Mouse (Mus musculus) MEL (cell line): ENCODE measurements around the gene Cse1l. TPM values are rescaled to one million over a fixed set of nuclear protein-coding genes. Genes with fewer than 3 reads are reported as not detected.

Experiments used
- DNase-seq: peaks from one replicate; pipeline ENCODE4 v3.0.0; 2011; ENCODE audit warnings: low read depth, low spot score
- H3K27ac ChIP-seq: 2 replicates; pipeline ENCODE4 v1.5.1; 2012; ENCODE audit warnings: low read depth, mild to moderate bottlenecking, control low read depth, low read length, moderate library complexity; ENCODE audit not compliant: control insufficient read depth
- H3K27me3 ChIP-seq, 2 experiments: fragments of 150-350 bp in 1 of 2; sonication (generic) in 1 of 2; 2 replicates each; pipeline ENCODE4 v1.6.1; 2012; ENCODE audit warnings: low read length in 2 of 2, mild to moderate bottlenecking in 2 of 2, improper control_type of control experiment in 1 of 2, moderate library complexity in 1 of 2; ENCODE audit not compliant: insufficient read depth in 2 of 2, control insufficient read depth in 1 of 2
- H3K36me3 ChIP-seq, 2 experiments: 2 replicates each; pipeline ENCODE4 v1.6.1; 2012 to 2014; ENCODE audit warnings: low read length in 2 of 2, improper control_type of control experiment in 1 of 2, inconsistent platforms in 1 of 2, mild to moderate bottlenecking in 1 of 2; ENCODE audit not compliant: insufficient read depth in 2 of 2, control insufficient read depth in 1 of 2
- H3K4me1 ChIP-seq, 2 experiments: fragments of 150-350 bp in 1 of 2; sonication (generic) in 1 of 2; 2 replicates each; pipeline ENCODE4 v1.6.1; 2012; ENCODE audit warnings: low read length in 2 of 2, improper control_type of control experiment in 1 of 2, mild to moderate bottlenecking in 1 of 2; ENCODE audit not compliant: insufficient read depth in 2 of 2, control insufficient read depth in 1 of 2
- H3K4me3 ChIP-seq, 2 experiments: fragments of 150-350 bp in 1 of 2; sonication (generic) in 1 of 2; 2 replicates each; pipeline ENCODE4 v1.5.1; 2012; ENCODE audit warnings: low read depth in 2 of 2, low read length in 2 of 2, mild to moderate bottlenecking in 2 of 2, moderate library complexity in 2 of 2, control low read depth in 1 of 2, improper control_type of control experiment in 1 of 2; ENCODE audit not compliant: control insufficient read depth in 1 of 2, insufficient read depth in 1 of 2
- H3K79me2 ChIP-seq: 2 replicates; pipeline ENCODE4 v1.6.1; 2012; ENCODE audit warnings: mild to moderate bottlenecking, low read length, moderate library complexity; ENCODE audit not compliant: control insufficient read depth, poor library complexity, insufficient read depth
- H3K9ac ChIP-seq: 2 replicates; pipeline ENCODE4 v1.6.1; 2012; ENCODE audit warnings: low read depth, mild to moderate bottlenecking, control low read depth, low read length, moderate library complexity; ENCODE audit not compliant: control insufficient read depth, poor library complexity, severe bottlenecking
- H3K9me3 ChIP-seq: fragments of 150-350 bp; sonication (generic); replicated peaks from 2 replicates; pipeline ENCODE4 v1.6.1; 2012; ENCODE audit warnings: mild to moderate bottlenecking, low read length, improper control_type of control experiment, moderate library complexity; ENCODE audit not compliant: insufficient read depth
- BHLHE40 ChIP-seq: IDR thresholded peaks from 2 replicates; pipeline ENCODE4 v1.6.1; 2012; ENCODE audit warnings: low read depth, mild to moderate bottlenecking, inconsistent platforms, low read length, improper control_type of control experiment, borderline replicate concordance
- CHD2 ChIP-seq: IDR thresholded peaks from 2 replicates; pipeline ENCODE4 v1.6.1; 2011; ENCODE audit warnings: low read length, improper control_type of control experiment
- CTCF ChIP-seq, 3 experiments: IDR thresholded peaks in 2 of 3; conservative IDR thresholded peaks in 1 of 3; 2 replicates each; pipeline ENCODE4 v1.5.1; 2011 to 2012; ENCODE audit warnings: low read length in 3 of 3, low read depth in 2 of 3, mild to moderate bottlenecking in 2 of 3, improper control_type of control experiment in 1 of 3, inconsistent platforms in 1 of 3, mixed read lengths in 1 of 3, moderate library complexity in 1 of 3; ENCODE audit not compliant: control insufficient read depth in 1 of 3, insufficient read depth in 1 of 3, poor library complexity in 1 of 3, severe bottlenecking in 1 of 3
- EP300 ChIP-seq, 2 experiments: IDR thresholded peaks; 2 replicates each; pipeline ENCODE4 v1.6.1; 2011; ENCODE audit warnings: improper control_type of control experiment in 2 of 2, low read length in 2 of 2, low read depth in 1 of 2, mild to moderate bottlenecking in 1 of 2
- GATA1 ChIP-seq: IDR thresholded peaks from 2 replicates; pipeline ENCODE4 v1.6.1; 2011; ENCODE audit warnings: low read depth, low read length, improper control_type of control experiment
- KAT2A ChIP-seq: conservative IDR thresholded peaks from 2 replicates; pipeline ENCODE4 v1.6.1; 2012; ENCODE audit warnings: low read depth, low read length, improper control_type of control experiment, inconsistent platforms
- MAFK ChIP-seq: IDR thresholded peaks from 2 replicates; pipeline ENCODE4 v1.6.1; 2011; ENCODE audit warnings: low read depth, mild to moderate bottlenecking, low read length, improper control_type of control experiment, borderline replicate concordance
- MAZ ChIP-seq: IDR thresholded peaks from 2 replicates; pipeline ENCODE4 v1.6.1; 2012; ENCODE audit warnings: low read depth, mild to moderate bottlenecking, inconsistent platforms, low read length, improper control_type of control experiment
- RCOR1 ChIP-seq: IDR thresholded peaks from 2 replicates; pipeline ENCODE4 v1.6.1; 2012; ENCODE audit warnings: low read depth, mild to moderate bottlenecking, inconsistent platforms, low read length, improper control_type of control experiment
- SIN3A ChIP-seq: IDR thresholded peaks from 2 replicates; pipeline ENCODE4 v1.6.1; 2012; ENCODE audit warnings: low read length, improper control_type of control experiment, inconsistent platforms
- TBP ChIP-seq: IDR thresholded peaks from 2 replicates; pipeline ENCODE4 v1.8.0; 2011; ENCODE audit warnings: low read depth, low read length, improper control_type of control experiment
- TCF12 ChIP-seq: IDR thresholded peaks from 2 replicates; pipeline ENCODE4 v1.6.1; 2014; ENCODE audit warnings: low read depth, mild to moderate bottlenecking, inconsistent platforms, low read length, improper control_type of control experiment, moderate library complexity
- USF1 ChIP-seq: IDR thresholded peaks from 2 replicates; pipeline ENCODE4 v1.6.1; 2014; ENCODE audit warnings: low read depth, mild to moderate bottlenecking, inconsistent platforms, low read length, improper control_type of control experiment, moderate library complexity
- USF2 ChIP-seq, 2 experiments: IDR thresholded peaks; 2 replicates each; pipeline ENCODE4 v1.6.1; 2011 to 2012; ENCODE audit warnings: improper control_type of control experiment in 2 of 2, low read length in 2 of 2, borderline replicate concordance in 1 of 2, inconsistent platforms in 1 of 2, low read depth in 1 of 2, mild to moderate bottlenecking in 1 of 2; ENCODE audit not compliant: insufficient read depth in 1 of 2
- ZC3H11A ChIP-seq: IDR thresholded peaks from 2 replicates; pipeline ENCODE4 v1.6.1; 2012; ENCODE audit warnings: low read depth, mild to moderate bottlenecking, inconsistent platforms, low read length, improper control_type of control experiment
- ZNF384 ChIP-seq: IDR thresholded peaks from 2 replicates; pipeline ENCODE4 v1.6.1; 2012; ENCODE audit warnings: low read depth, mild to moderate bottlenecking, inconsistent platforms, low read length, improper control_type of control experiment
- polyA plus RNA-seq, 2 experiments: library from polyadenylated mRNA; stranded (reverse) in 1 of 2; unstranded in 1 of 2; fragments of >175 nt in 1 of 2; fragments of >200 nt in 1 of 2; gene quantifications; 2 replicates each; pipeline versions ENCODE4 v1.2.1 to v1.2.4; 2012; ENCODE audit warnings: low replicate concordance in 2 of 2, low read depth in 1 of 2; ENCODE audit not compliant: insufficient read length in 2 of 2, insufficient read depth in 1 of 2, missing spikeins in 1 of 2
- total RNA-seq: library from RNA; depleted of rRNA; stranded (reverse); fragments of 300-350 nt; gene quantifications from 2 replicates; pipeline ENCODE4 v1.2.3, GENCODE M21; 2012

The Cse1l gene
- total and polyA plus RNA-seq, 3 experiments, result 87.0 to 133 (median 93.3) TPM

GRCm38 (mm10) chr2:166876331-166876730 lies 29.5 kb upstream of the Cse1l start:
- H3K4me1 ChIP-seq, result no peaks in the 10 kb centered on the region
- DNase-seq, result no peak

GRCm38 (mm10) chr2:166885066-166885465 lies 20.8 kb upstream of the Cse1l start:
- TF ChIP-seq ZC3H11A (no peak), TCF12 (no peak), CHD2 (no peak), MAFK (no peak), TBP (no peak), BHLHE40 (no peak), RCOR1 (no peak), KAT2A (no peak), USF2 (IDR thresholded peaks at IDR 0.05; ENCODE audit: borderline replicate concordance in 1 of 2, insufficient read depth in 1 of 2, low read depth in 1 of 2, low read length in 2 of 2) (no peak), USF1 (no peak), ZNF384 (no peak), SIN3A (no peak), CTCF (IDR thresholded peaks at IDR 0.05 in 2 of 3, conservative IDR thresholded peaks at IDR 0.05 in 1 of 3; ENCODE audit: control insufficient read depth in 1 of 3, insufficient read depth in 1 of 3, low read depth in 2 of 3, low read length in 3 of 3, poor library complexity in 1 of 3, severe bottlenecking in 1 of 3) (no peak), GATA1 (no peak)
- Histone ChIP-seq H3K4me1 (peaks cover 0 to 5% of the 10 kb centered on the region in 2 experiments; a peak in 3 of 4 replicates), H3K4me3 (no peak overlapping the region), H3K27ac (no peak overlapping the region), H3K36me3 (peaks cover 2 to 7% of the 10 kb centered on the region in 2 experiments; a peak in 2 of 4 replicates), H3K27me3 (no peaks in the 10 kb centered on the region), H3K9ac (no peak overlapping the region), H3K79me2 (no peaks in the 10 kb centered on the region), H3K9me3 (no peaks in the 10 kb centered on the region)
- DNase-seq, result no peak

More at GRCm38 (mm10) chr2:166876331-166876730, 29.5 kb upstream of the Cse1l start:
- no peaks in the 10 kb centered on the region for H3K9me3 ChIP-seq
- no peak overlapping the region for H3K27ac ChIP-seq
- TF ChIP-seq USF1 (no peak), EP300 (IDR thresholded peaks at IDR 0.05; ENCODE audit: low read depth in 1 of 2, low read length in 2 of 2) (no peak), ZNF384 (no peak), MAZ (no peak)
- H3K79me2 ChIP-seq, result no peaks in the 10 kb centered on the region
- H3K36me3 ChIP-seq, result peaks cover 0 to 11% of the 10 kb centered on the region in 2 experiments; a peak in 2 of 4 replicates
- H3K9ac ChIP-seq, result no peak overlapping the region
- no peaks in the 10 kb centered on the region for H3K27me3 ChIP-seq
- H3K4me3 ChIP-seq, result no peak overlapping the region
